Mouse (Mus musculus): ENCODE measurements around the gene Armc12.

DNA sequence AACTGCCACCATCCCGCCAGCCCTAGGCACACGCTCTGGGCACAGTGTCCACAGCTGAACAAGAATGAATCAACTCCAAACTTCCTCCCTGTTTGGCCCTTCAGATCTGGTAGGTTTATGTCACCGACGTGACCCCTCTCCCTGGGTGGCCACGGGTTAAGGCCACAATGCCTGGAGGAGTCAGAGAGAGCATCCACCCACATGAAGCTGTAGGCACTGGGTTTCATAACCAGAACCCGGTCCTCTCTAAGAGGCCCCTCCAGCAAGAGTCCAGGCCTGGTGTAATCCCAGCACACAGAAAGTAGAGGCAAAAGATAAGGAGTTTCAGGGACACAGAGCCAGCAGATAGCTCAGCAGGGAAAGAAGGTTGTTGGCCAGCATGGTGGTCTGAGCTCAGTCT is 26.4 kb upstream of the Armc12 start:
- TF ChIP-seq CTCF (IDR thresholded peaks at IDR 0.05), result no peak
- TF ChIP-seq POLR2A (IDR thresholded peaks at IDR 0.05; ENCODE audit: insufficient read depth, low read depth, low read length), result no peak
- TF ChIP-seq EP300 (IDR thresholded peaks at IDR 0.05; ENCODE audit: insufficient read depth, low read depth, low read length), result no peak

Data from heart, adult 2 months (tissue).